Mouse (Mus musculus) heart, embryonic 12.5 days (tissue): ENCODE data around the gene Ifna1. TPM values are rescaled to one million over a fixed set of nuclear protein-coding genes. Genes with fewer than 3 reads are reported as not detected.
A peak's percentile ranks its signal among the peaks of the same experiment; 100 is the strongest.

ENCODE experiments used
- ATAC-seq: fragments of 200-750 bp; cut with Nextera tagmentation; 2 replicates; pipeline ENCODE4 v1.8.0; 2017; ENCODE audit warnings: moderate TSS enrichment, moderate library complexity; ENCODE audit not compliant: insufficient number of reproducible peaks, low FRiP score
- H3K27ac ChIP-seq: fragments of 300-500 bp; sonication (generic); 2 replicates; pipeline ENCODE4 v1.5.1; 2016; ENCODE audit warnings: mild to moderate bottlenecking, moderate library complexity; ENCODE audit not compliant: poor library complexity, severe bottlenecking
- H3K27me3 ChIP-seq: fragments of 300-500 bp; sonication (generic); replicated peaks from 2 replicates; pipeline ENCODE4 v1.6.1; 2016; ENCODE audit warnings: mild to moderate bottlenecking, moderate library complexity
- H3K36me3 ChIP-seq: fragments of 300-500 bp; sonication (generic); 2 replicates; pipeline ENCODE4 v1.6.1; 2016; ENCODE audit warnings: mild to moderate bottlenecking, moderate library complexity
- H3K4me1 ChIP-seq: fragments of 300-500 bp; sonication (generic); replicated peaks from 2 replicates; pipeline ENCODE4 v1.6.1; 2016; ENCODE audit warnings: mild to moderate bottlenecking
- H3K4me2 ChIP-seq: fragments of 300-500 bp; sonication (generic); 2 replicates; pipeline ENCODE4 v1.6.1; 2016; ENCODE audit warnings: mild to moderate bottlenecking, moderate library complexity
- H3K4me3 ChIP-seq: fragments of 300-500 bp; sonication (generic); 2 replicates; pipeline ENCODE4 v1.5.1; 2016; ENCODE audit warnings: mild to moderate bottlenecking
- H3K9ac ChIP-seq: fragments of 300-500 bp; sonication (generic); 2 replicates; pipeline ENCODE4 v1.6.1; 2016; ENCODE audit warnings: mild to moderate bottlenecking, moderate library complexity
- H3K9me3 ChIP-seq: fragments of 300-500 bp; sonication (generic); replicated peaks from 2 replicates; pipeline ENCODE4 v1.6.1; 2016; ENCODE audit warnings: mild to moderate bottlenecking, moderate library complexity
- WGBS: fragments of 180-500 bp; shearing (Covaris S2); methylation state at CpG from one replicate; pipeline ENCODE4 v1.1.7; 2016; 5-methylcytosine and 5-hydroxymethylcytosine counted together
- polyA plus RNA-seq: library from polyadenylated mRNA; unstranded; fragments of >200 nt; fragmentation: Nextera tagmentation; extraction: Ambion mirVana; gene quantifications from 2 replicates; pipeline ENCODE4 v1.2.1, GENCODE M21; 2016

Gene Ifna1
- polyA plus RNA-seq, 1 experiment from 2014 or later: not detected

DNA sequence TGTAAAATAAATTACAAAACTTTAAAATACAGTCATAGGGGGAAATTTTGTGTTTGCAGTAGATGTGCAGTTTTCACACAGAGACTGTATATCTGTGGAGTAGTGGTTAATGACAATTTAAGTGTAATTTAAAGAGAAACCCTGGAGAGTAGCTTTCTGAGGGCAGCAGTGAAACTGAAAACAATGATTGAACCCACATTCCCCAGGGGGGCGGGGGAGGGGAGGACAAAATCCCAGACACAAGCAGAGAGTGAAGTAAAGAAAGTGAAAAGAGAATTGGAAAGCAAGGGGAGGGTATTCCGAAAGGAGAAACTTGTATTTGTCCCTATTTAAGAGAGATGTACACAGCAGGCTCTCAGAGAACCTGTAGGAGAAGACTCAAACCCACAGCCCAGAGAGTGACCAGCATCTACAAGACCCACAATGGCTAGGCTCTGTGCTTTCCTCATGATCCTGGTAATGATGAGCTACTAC, 8.4 kb upstream of the Ifna1 start, which contains the start of gene Ifna4:
Gene Ifna4 (plus strand): TSS at position 424 of the 474 bp plus-strand sequence.
- H3K27ac ChIP-seq: no peak within 1 kb of the TSS
- H3K4me3 ChIP-seq: no peak within 1 kb of the TSS
- no peaks in the 10 kb centered on the region for H3K36me3 ChIP-seq
- H3K4me2 ChIP-seq: no peak within 1 kb of the TSS
- H3K9ac ChIP-seq: no peak within 1 kb of the TSS
- no peak for ATAC-seq
- H3K9me3 ChIP-seq: no peaks in the 10 kb centered on the region
- WGBS: 53% methylated on average over 2 of the region's 2 CpGs
- H3K27me3 ChIP-seq: peaks cover 5% of the 10 kb centered on the region; the same call in 1 of the 2 replicates
- H3K4me1 ChIP-seq: no peaks in the 10 kb centered on the region

DNA sequence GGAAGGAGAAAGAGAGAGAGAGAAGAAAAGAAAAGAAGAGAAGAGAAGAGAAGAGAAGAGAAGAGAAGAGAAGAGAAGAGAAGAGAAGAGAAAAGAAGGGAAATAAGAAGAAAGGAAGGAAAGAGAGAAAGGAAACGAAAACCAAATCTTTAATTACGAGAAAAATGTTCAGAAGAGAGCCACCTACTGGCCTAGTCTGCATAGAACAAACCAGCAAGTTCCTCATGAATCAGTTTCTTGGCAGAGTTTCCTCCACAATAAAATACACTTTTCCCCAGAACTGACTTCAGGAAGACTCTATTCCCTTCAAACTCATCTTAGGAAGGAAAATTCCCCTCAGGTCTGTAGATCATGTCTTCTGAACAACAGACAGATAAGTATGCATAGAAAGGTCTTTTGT, 4.6 kb upstream of the Ifna1 start:
- no peak overlapping the region for H3K4me3 ChIP-seq
- no peak overlapping the region for H3K9ac ChIP-seq
- ATAC-seq: no peak
- H3K27ac ChIP-seq: no peak overlapping the region
- WGBS: 47% methylated on average over 2 of the region's 2 CpGs
- no peaks in the 10 kb centered on the region for H3K4me1 ChIP-seq
- H3K36me3 ChIP-seq: no peaks in the 10 kb centered on the region
- no peaks in the 10 kb centered on the region for H3K9me3 ChIP-seq
- peaks cover 5% of the 10 kb centered on the region; the same call in 1 of the 2 replicates for H3K27me3 ChIP-seq
- no peak overlapping the region for H3K4me2 ChIP-seq

GRCm38 (mm10) chr4:88851026-88851763, 1.3 kb downstream of the Ifna1 start:
- H3K36me3 ChIP-seq: no peaks in the 10 kb centered on the region
- no peak for ATAC-seq
- H3K4me1 ChIP-seq: no peaks in the 10 kb centered on the region
- H3K4me3 ChIP-seq: no peak overlapping the region
- H3K9ac ChIP-seq: no peak overlapping the region
- H3K9me3 ChIP-seq: no peaks in the 10 kb centered on the region
- H3K4me2 ChIP-seq: no peak overlapping the region
- 72% methylated on average over 4 of the region's 4 CpGs for WGBS
- H3K27ac ChIP-seq: no peak overlapping the region
- H3K27me3 ChIP-seq: 0 out of 2 replicates have a peak, but pooled peaks cover 3% of the 10 kb centered on the region

DNA sequence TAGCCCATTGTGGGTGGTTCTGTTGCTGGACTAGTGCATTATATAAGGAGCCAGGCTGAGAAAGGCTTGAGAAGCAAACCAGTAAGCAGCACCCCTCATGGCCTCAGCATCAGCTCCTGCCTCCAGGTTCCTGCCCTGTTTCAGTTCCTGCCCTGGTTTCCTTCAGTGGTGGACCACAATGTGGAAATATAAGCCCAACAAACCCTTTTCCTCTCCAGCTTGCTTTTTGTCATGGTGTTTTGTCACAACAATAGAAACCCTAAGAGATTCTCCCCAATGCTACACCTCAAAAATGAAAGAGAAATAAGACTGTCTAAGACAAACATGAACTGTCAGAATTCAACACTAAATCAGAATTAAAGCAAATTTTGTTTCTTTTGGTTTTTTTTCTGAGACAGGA, 9.3 kb downstream of the Ifna1 start:
- Histone ChIP-seq H3K9me3 (no peaks in the 10 kb centered on the region), H3K27ac (no peak overlapping the region), H3K4me3 (no peak overlapping the region), H3K4me2 (no peak overlapping the region), H3K36me3 (no peaks in the 10 kb centered on the region), H3K4me1 (no peaks in the 10 kb centered on the region), H3K9ac (no peak overlapping the region), H3K27me3 (peaks cover 22% of the 10 kb centered on the region)
- ATAC-seq: no peak

DNA sequence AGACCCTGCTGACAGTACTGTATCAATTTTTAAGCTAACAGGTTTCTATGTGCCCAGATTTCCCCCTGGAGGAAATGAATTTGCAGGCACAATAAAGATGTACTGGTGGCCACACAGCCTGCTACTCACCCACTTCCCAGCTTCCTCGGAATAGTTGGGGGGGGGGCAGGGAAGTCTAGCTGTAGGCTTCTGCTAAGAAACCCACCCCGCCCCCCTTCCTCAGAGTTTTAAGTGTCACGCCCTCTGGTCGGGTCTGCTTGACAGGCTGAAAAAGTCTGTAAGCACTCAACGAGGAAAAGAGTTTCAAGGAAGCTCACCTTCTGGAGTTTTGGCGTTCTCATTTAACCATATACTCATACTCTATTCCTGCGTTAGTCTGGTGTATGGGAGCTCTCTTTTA, 13.4 kb downstream of the Ifna1 start:
- Histone ChIP-seq H3K4me3 (no peak overlapping the region), H3K9me3 (no peaks in the 10 kb centered on the region), H3K4me2 (no peak overlapping the region), H3K9ac (no peak overlapping the region), H3K36me3 (no peaks in the 10 kb centered on the region), H3K4me1 (0 out of 2 replicates have a peak, but pooled peaks cover 6% of the 10 kb centered on the region), H3K27me3 (peaks cover 30% of the 10 kb centered on the region), H3K27ac (no peak overlapping the region)
- ATAC-seq: no peak
- 7% methylated on average over 7 of the region's 7 CpGs for WGBS

DNA sequence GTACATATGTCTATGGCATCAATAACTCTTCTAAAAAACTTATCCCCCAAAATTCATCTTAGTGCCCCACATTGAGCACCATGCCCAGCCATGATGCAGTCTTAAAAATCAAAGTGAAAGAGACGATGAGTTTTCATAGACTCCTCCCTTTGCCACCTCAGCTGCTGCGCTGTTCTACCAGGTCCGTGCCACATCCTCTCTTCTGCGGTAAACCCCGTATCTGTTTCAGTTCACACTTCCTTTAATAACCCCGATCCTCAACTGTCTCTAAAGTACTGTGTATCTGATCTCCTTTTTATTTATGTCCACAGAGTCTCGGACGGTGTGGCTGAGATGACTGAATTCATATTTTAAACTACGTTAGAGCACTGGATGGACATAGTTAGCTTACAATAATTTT, 14.7 kb downstream of the Ifna1 start:
- Histone ChIP-seq H3K4me2 (peak overlapping the region; percentile 7; the same call in 1 of the 2 replicates), H3K4me1 (0 out of 2 replicates have a peak, but pooled peaks cover 9% of the 10 kb centered on the region), H3K9ac (no peak overlapping the region), H3K27me3 (peaks cover 30% of the 10 kb centered on the region), H3K9me3 (no peaks in the 10 kb centered on the region), H3K4me3 (no peak overlapping the region), H3K36me3 (no peaks in the 10 kb centered on the region), H3K27ac (no peak overlapping the region)
- ATAC-seq: no peak
- WGBS: 58% methylated on average over 9 of the region's 9 CpGs

DNA sequence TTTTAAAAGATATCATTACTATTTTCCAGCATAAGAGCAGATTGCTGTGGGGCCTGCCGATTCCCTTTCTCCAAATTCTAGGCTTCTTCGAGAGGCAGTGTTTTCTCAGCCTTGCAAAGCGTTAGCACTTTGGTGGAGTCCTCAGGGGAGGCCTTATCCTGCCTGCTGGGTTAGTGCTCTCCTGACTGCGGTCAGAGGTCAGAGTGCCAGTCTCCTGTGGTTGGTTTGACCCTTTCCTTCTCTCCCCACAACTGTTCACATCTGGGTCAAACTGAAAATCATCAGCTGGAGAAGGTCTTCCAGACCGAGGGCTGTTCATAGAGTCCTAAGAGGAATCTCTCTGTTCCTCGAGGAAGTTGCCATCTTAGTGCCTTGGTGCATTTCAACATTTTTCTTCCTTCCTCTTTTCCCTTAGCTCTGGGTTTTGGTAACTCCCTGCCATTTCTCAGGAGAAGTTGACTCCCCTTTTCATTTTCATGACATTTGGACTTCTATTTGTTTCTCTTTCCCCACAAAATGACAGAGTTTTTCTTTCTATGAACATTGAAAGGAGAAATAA, 15.2 kb downstream of the Ifna1 start:
- Histone ChIP-seq H3K9me3 (no peaks in the 10 kb centered on the region), H3K4me3 (no peak overlapping the region), H3K27ac (no peak overlapping the region), H3K36me3 (no peaks in the 10 kb centered on the region), H3K4me2 (no peak overlapping the region), H3K9ac (no peak overlapping the region), H3K27me3 (peaks cover 30% of the 10 kb centered on the region), H3K4me1 (0 out of 2 replicates have a peak, but pooled peaks cover 9% of the 10 kb centered on the region)
- WGBS: 34% methylated on average over 6 of the region's 6 CpGs
- no peak for ATAC-seq

DNA sequence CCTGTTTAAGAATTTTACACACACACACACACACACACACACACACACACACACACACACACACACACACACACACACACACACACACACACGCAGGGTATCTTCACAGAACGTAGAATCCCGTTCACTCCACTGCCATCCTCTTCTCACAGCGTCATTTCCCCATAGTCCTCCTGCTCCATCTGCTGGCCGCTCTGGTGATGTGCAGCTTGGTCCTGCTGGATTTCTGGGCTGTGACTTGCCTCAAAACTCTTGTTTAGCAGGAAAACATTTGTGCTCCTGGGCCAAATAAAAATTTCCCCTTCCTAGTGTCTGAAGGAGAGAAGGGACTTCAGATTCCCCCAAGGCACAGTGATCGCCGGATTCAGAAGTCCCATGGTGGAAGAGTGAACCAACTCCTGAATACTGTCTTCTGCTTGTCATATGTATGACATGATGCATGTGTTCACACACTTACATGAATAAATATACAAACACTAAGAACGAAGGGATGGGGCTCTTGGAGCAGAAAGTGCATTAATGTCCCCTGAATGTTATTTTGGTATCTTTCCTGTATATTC, 17.6 kb downstream of the Ifna1 start:
- Histone ChIP-seq H3K4me1 (0 out of 2 replicates have a peak, but pooled peaks cover 9% of the 10 kb centered on the region), H3K9me3 (no peaks in the 10 kb centered on the region), H3K4me3 (peak overlapping the region; percentile 73), H3K27ac (no peak overlapping the region), H3K36me3 (no peaks in the 10 kb centered on the region), H3K9ac (no peak overlapping the region), H3K27me3 (peaks cover 21% of the 10 kb centered on the region), H3K4me2 (peak overlapping the region; percentile 98)
- 0 out of 2 replicates have a peak, but pooled peaks have one; percentile 7 for ATAC-seq
- under 1% methylated on average over 7 of the region's 8 CpGs for WGBS

DNA sequence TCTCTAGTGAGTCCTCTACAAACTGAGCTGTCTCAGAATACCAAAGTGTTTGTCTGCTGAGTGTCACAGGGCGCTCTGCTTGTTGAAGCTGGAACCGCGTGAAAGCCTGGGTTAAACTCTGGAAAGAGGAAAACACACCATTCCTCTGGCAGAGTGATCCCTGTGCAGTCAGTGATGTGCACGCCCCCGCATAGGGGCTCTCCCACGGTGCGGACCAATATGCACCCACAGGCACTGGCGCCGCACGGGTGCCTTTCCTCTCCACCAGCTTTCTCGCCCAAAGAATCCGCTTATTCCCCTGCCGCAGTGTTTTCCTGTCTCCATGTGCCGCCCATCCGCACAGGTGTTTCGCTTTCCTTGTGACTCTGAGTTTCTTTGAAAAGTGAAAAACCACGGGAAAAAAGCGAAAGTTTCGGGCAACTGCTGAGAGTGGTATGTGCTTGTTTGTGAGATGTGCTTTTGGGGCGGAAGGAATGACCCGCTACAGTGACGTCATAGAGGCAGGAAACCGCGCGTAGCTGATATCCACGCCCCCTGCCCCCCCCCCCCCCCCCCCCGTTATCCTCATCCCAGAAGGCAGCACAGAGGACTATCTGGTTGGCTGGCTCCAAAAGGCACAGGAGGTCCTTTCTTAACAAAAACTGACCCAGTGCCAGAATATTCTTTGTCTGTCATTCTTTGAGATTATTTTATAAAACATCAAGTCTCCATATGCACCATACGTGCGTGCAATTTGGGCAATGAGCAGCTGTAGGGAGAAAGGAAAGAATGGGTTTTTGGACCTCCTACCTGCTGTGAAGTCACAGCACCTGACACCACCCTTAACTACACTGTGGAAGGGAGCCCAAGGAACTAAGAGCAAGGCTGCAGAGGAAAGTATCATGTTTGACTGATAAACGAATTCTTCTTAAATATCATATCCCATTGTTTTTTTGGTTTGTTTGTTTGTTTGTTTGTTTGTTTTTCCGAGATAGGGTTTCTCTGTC, 18.3 kb downstream of the Ifna1 start:
- peaks cover 13% of the 10 kb centered on the region for H3K27me3 ChIP-seq
- H3K4me2 ChIP-seq: peak overlapping the region; percentile 98
- ATAC-seq: peak; percentile 79
- H3K4me3 ChIP-seq: peak overlapping the region; percentile 73
- 0 out of 2 replicates have a peak overlapping the region, but pooled peaks have one; percentile 27 for H3K27ac ChIP-seq
- peak overlapping the region; percentile 73 for H3K9ac ChIP-seq
- no peaks in the 10 kb centered on the region for H3K36me3 ChIP-seq
- no peaks in the 10 kb centered on the region for H3K9me3 ChIP-seq
- 7% methylated on average over 31 of the region's 31 CpGs for WGBS
- H3K4me1 ChIP-seq: 0 out of 2 replicates have a peak, but pooled peaks cover 9% of the 10 kb centered on the region

DNA sequence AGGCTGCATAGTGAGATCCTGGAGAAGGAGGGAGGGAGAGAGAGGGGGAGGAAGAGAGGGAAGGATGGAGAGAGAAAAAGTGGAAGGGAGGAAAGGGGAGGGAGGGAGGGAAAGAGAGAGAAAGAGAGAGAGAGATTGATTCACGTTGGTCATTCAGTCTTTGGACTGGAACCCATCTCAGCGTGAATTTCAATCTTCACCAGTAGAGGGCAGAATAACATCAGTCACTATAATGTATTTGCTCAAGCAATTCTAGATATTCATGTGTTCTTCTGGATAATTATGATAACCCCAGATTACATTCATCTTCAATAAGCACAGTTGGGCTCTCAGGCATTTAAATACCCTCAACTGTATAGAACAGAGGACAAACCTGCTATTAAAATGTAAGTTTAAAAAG, 22.8 kb downstream of the Ifna1 start:
- 0% methylated on average over 2 of the region's 2 CpGs for WGBS
- Histone ChIP-seq H3K36me3 (no peaks in the 10 kb centered on the region), H3K4me3 (no peak overlapping the region), H3K27me3 (no peaks in the 10 kb centered on the region; the same call in 1 of the 2 replicates), H3K9me3 (no peaks in the 10 kb centered on the region), H3K9ac (no peak overlapping the region), H3K4me2 (no peak overlapping the region), H3K27ac (no peak overlapping the region), H3K4me1 (0 out of 2 replicates have a peak, but pooled peaks cover 6% of the 10 kb centered on the region)
- no peak for ATAC-seq
